Mouse (Mus musculus) left cerebral cortex, postnatal 36 days (tissue): ENCODE measurements around the gene Krt90. TPM values are rescaled to one million over a fixed set of nuclear protein-coding genes. Genes with fewer than 3 reads are reported as not detected.
A peak's percentile ranks its signal among the peaks of the same experiment; 100 is the strongest.

ENCODE experiments used
- DNase-seq, 2 experiments: peaks; one replicate each; pipeline ENCODE4 v3.0.0; 2021 to 2022; ENCODE audit warnings: low spot score in 2 of 2, mixed read lengths in 1 of 2
- intact Hi-C: fragments of 180-260 bp; cut with DNase I; formaldehyde crosslinking; loops from one replicate; pipeline ENCODE4 v1.15.1; 2025
- total RNA-seq, 2 experiments: library from RNA; stranded (reverse); gene quantifications; 2 replicates each; pipeline ENCODE4 v1.2.3; 2021

The Krt90 gene
- total RNA-seq, result not detected

DNA sequence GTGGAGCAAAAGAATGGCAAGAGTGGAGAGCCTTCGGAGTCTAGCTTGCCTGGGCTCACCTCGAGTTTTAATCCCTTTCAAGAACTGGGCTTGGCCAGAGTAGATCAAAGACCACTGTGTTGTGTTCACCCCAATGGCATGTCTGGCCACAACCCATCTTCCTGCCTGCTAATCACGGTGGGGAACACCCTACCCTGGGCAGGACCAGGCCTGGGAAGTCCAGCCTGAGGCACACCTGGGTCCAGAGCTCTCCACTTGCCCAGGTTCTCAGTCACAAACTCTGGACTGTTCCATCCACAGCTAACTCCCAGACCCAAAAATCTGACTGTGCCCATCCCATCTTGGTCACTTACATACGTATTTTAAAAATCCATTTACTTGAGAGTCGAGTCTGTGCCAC is at the start of gene Krt90:
Krt90 (minus strand) TSS at position 101 of the 400 bp plus-strand sequence.
- intact Hi-C loops, result no loop called here
- no peak for DNase-seq

- intact Hi-C loops, result no loop called here
- DNase-seq, result no peak
Measured at GRCm38 (mm10) chr15:101599123-101599522, 36.4 kb upstream of the Krt90 start.

GRCm38 (mm10) chr15:101588216-101588615 is 25.5 kb upstream of the Krt90 start:
- intact Hi-C loops, result no loop called here
- DNase-seq, result no peak

DNA sequence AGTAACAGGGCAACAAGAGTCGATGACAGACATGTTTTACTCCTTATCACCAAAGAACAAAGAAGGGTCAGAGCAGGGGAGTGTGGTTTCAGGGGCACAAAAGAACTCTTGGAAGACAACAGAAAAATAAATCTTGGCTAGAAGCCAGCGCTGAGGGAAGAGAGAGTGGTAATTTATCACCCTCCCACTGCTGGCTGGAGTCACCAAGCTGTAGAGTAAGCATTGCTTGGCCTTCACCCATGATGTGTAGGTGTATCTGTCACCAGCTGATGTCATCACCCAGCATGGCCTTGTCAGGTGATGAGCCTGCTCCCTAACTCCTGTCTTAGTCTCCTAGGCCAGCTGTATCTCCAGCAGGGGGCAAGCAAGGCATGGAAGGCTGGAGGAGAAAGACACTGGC is 21.7 kb upstream of the Krt90 start:
- intact Hi-C loops, result no loop called here
- DNase-seq, result no peak

DNA sequence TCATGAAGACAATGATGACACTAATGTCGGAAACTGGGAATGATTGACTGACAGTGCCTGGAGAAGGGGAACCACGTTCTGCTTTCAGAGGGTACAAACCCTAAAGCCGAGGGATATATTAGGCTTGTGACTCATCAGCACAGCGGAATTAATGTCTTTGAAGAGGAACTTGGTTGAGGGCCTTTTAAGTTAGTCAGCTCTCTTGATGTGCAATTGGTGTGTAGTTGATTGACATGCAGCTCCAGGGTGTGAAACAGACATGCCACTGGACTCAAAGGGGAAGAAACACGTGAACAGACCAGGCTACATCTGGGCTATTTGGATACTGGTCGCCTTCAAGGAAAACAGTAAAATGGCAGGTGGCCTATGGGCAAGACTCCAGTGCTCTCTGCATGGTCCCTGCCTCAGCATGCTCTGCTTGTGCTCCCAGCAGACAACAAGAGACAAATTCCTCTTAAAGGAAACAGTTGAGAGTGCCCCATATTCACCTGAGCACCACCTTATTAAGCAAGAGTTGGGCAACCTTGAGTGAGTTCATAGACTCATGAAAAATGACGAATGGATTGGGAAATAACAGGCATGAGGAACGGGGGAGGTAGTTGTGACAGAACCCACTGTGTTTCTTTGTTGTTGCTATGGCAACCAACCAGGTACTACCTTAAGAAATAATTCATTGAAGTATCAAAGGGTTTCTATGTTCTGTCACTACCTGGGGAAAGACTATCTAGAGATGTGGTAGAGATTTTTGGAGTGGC is 20.6 kb upstream of the Krt90 start:
- intact Hi-C loops, result no loop called here
- DNase-seq, result no peak

DNA sequence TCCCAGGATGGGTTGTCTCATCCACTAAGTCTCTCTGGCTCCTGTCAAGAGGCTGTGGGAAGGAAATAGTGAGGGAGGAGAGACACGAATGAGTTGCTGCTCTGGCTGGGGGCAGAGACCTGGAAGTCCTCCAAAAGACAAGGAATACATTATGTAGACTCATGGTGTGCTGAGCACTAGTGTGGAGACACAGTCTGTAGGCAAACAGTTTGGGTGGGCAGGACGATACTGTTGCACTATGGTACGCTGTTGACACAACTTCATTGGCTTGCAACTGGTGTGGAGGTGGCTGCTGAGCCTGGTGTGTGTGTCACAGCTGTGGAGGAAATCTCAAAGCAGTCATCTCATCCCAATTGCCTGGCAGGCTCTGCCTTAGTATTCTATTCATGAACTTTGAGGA is 19.0 kb upstream of the Krt90 start:
- intact Hi-C loops, result no loop called here

GRCm38 (mm10) chr15:101575506-101575905 is 12.8 kb upstream of the Krt90 start:
- DNase-seq, result no peak
- intact Hi-C loops, result no loop called here

More for the DNA sequence above, 19.0 kb upstream of the Krt90 start:
- peak in 1 of 2 experiments; percentile 14 for DNase-seq

DNA sequence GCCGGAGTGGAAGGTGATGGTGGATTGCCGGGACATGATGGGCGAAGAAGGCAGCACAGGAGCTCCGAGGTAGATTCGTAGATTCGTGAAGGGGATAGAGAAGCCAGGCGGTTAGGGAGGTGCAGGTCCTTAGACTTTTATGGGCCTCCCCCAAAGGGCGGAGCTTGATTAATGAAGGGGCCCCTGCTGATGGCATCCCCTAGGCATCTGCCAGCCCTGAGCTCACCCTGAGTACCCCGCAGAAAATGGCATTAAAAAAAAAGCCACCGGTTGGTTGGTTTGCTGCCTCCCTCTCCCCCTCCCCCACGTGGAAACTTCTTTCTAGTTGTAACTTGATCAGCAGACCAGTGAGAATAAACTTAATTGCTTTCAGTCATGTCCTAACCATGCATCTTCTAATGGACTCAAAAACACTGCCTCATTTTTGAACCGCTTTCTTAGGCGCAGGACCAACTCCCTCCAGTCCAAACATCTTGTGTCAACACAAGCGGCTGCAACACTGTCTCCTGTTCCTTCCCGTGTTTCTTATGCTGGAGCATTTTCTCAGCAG is 11.1 kb upstream of the Krt90 start, which contains the start of gene Krt75:
Krt75 (minus strand) TSS at position 109 of the 550 bp plus-strand sequence.
- intact Hi-C loops, result no loop called here

DNA sequence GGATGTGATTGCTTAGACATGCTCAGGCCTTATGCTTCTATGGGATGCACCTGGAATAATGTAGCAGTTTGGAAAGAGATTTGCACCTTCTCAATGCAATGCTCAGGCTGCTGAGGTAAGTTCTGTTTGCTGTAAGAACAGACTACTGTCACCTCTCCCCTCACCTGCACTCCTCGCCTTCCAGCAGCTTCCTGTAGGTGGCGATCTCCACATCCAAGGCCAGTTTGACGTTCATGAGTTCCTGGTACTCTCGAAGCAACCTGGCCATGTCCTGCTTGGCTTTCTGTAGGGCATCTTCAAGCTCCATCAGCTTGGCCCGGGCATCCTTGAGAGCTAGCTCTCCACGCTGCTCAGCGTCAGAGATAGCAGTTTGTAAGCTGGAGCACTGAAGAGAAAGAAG is 5.0 kb upstream of the Krt90 start:
- intact Hi-C loops, result no loop called here
- DNase-seq, result no peak

More for the DNA sequence above, 11.1 kb upstream of the Krt90 start, which contains the start of gene Krt75:
- no peak for DNase-seq

GRCm38 (mm10) chr15:101558034-101558646 is 4.6 kb downstream of the Krt90 start:
- intact Hi-C loops, result no loop called here
- no peak for DNase-seq

- peak; percentile 15 to 31 for DNase-seq
- intact Hi-C loops, result no loop called here
Measured at GRCm38 (mm10) chr15:101553169-101553568, 9.6 kb downstream of the Krt90 start.

DNA sequence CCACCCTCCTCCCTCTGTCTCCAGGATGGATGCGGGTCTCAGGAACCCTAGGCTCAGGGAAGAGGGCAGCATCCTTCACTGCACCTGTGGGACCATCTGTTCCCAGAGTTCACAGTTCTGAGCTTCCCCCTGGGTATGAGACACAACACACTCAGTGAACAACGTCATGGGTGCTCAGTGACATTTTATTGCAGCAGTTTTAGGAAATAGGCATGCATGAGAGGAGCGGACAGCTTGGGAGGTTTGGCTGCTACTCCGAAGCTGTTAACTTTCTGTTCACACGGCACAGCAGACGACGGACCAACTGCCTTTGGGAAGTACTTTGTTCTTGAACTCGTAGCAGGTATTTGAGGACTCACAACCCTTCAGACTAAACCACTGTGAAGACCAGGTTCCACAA is 10.6 kb downstream of the Krt90 start:
- intact Hi-C loops, result no loop called here

DNA sequence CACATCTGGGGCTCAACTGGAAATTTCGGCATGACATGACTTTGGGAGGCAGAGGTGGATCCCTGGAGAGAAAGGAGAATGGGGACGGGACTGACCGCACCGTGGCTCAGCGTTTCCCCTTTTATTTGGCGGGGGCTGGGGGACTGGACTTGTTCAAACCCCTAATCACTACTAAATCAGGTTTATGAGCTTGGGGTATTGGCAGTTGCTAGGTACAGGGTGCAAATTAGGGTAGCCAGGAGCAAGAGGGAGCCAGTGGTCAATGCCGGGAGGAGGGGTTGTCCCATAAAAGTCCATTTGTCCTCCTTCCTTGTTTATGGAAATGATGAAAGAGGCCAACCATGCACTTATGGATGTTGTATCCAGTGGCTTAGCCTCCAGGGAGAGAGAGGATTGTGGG is 12.2 kb downstream of the Krt90 start, which contains the start of gene Krt82:
Krt82 (minus strand) TSS at position 101 of the 400 bp plus-strand sequence.
- intact Hi-C loops, result no loop called here
- no peak for DNase-seq

More for the DNA sequence above, 10.6 kb downstream of the Krt90 start:
- DNase-seq, result no peak

DNA sequence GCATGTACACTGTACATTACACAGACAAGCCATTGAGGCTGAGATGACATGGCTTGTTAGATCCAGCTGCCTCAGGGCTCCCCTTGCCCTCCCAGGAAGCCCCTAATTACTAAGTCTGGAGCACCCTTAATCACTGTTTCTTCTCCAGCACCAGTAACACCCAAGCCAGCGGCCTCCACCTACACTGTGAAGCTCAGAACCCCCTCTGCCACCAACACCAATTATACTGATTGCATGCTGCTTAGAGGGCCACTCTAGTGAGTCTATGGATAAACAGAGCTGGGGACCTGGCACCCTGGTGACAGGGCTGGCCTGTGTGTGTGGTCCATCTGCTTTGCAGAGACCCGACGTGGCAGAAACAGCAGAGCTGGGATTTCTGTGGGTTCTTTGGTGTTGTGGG is 18.3 kb downstream of the Krt90 start:
- no peak for DNase-seq

GRCm38 (mm10) chr15:101542543-101542942 is 20.2 kb downstream of the Krt90 start:
- intact Hi-C loops, result no loop called here
- DNase-seq, result no peak

More for the DNA sequence above, 18.3 kb downstream of the Krt90 start:
- intact Hi-C loops, result no loop called here

DNA sequence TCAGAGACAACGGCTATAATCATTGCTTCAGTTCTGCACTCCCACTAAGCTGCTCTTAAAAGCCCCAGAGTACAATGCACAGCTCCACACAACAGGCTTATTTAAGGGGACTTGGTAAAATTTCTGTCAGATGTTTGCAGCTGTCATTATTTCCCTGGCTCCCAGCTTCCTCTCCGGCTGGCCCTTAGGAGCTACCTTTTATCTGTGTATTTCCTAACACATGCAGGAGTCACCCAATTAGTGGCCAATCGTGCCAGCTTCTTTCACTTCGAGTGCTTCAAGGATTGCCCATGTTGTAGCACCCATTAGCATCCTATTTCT is 24.2 kb downstream of the Krt90 start:
- intact Hi-C loops, result no loop called here
- no peak for DNase-seq

GRCm38 (mm10) chr15:101537864-101538579 is 24.7 kb downstream of the Krt90 start:
- DNase-seq, result no peak

GRCm38 (mm10) chr15:101536054-101536850 is 26.5 kb downstream of the Krt90 start:
- DNase-seq, result peak in 1 of 2 experiments; percentile 16
- intact Hi-C loops, result no loop called here

More at GRCm38 (mm10) chr15:101537864-101538579, 24.7 kb downstream of the Krt90 start:
- intact Hi-C loops, result no loop called here

GRCm38 (mm10) chr15:101532720-101533119 is 30.0 kb downstream of the Krt90 start, which contains the start of gene Krt84:
TSS of gene Krt84 (minus strand) at chr15:101532820.
- intact Hi-C loops, result no loop called here
- DNase-seq, result no peak
